Mouse (Mus musculus): ENCODE results near the gene C3ar1.
A peak's percentile ranks its signal among the peaks of the same experiment; 100 is the strongest.

Gene C3ar1

DNA sequence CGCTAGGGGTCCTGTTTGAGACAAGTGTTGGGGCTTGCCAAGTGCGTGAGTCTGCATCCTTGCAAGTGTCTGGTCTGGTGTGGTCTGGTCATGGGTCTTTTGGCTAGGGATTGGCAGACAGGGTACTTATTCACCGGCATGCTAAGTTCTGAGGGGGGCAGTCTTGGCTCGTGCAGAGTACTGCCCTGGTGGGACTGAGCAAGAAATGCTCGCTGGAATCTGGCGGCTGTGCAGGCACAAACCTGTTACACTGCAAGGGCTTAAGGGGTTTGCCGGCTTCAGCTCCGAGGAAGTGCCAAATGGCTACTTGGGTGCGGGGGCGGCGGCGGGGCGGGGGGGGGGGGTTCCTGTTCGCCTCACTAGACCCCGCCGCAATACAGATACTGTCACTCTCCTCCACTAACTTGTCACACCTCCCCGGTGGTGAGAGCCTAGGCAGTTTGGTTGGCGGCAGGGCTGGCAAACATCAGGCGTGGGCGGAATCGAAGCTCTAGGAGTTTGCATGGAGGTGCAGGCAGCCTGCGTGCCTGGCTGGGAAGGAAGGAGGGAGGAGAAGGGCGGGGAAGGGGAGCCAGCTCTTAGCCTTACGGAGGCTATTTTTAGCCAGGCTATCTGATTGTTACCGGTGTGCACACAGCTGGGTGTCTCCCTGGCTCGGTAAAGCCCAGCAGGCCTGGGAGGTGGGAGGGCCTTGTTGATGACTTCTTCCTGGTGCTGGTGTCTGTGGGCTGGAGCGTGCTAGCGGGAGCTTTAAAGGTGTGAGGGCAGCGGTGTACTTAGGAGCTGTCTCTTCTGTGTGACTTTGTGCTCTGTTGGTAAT, 29.8 kb downstream of the C3ar1 start:
- no peak for DNase-seq (ENCODE audit: low spot score)

- DNase-seq (ENCODE audit: low spot score), result no peak
Measured at GRCm38 (mm10) chr6:122825166-122825565, 30.8 kb downstream of the C3ar1 start.

DNA sequence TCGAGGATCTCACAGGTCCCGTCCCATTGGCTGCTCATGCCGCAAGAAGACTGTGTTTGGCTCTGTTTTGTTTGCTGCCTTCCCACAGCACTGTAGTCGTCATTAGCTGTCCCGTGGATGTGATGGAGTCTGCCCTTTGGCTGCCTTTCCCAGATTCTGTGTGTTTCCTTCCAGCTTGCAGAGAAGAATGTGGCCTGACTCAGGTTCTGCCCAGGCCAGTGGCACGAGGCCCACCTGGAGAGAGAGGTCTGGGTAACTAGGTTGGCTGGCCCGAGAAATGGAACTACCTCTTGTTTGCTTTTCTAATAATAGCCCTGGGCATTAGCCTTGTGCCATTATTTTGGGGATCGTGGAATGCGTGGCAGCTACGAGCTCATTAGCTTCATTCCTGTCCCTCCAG, 31.9 kb downstream of the C3ar1 start:
- DNase-seq (ENCODE audit: low spot score), result no peak

DNA sequence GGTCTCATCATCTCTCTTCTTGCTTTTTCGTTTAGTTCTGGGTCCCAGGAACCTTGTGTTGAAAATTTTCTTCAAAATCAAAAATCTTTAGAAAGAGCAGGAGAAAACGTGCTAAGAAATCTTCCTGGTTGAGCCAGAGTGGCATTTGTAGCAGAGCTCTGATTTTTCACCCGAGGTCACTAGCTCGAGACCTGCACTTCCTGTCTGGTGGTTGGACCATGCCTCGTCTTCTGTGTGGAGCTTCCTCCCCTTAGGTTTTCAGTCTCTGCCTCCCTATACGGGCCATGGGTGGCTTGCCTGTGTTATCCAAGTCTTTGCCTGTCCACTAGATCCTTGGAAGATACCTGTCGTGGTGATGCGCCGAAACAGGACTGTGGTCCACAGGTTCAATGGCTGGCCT, 34.1 kb downstream of the C3ar1 start:
- DNase-seq (ENCODE audit: low spot score), result no peak

- DNase-seq (ENCODE audit: low spot score), result no peak
Measured at GRCm38 (mm10) chr6:122820799-122821650, 34.9 kb downstream of the C3ar1 start.

- DNase-seq (ENCODE audit: low spot score), result no peak
Measured at GRCm38 (mm10) chr6:122820071-122820798, 35.7 kb downstream of the C3ar1 start.

- DNase-seq (ENCODE audit: low spot score), result no peak
Measured at GRCm38 (mm10) chr6:122819306-122820070, 36.5 kb downstream of the C3ar1 start, which contains the start of gene Foxj2. Gene Foxj2, plus strand, starts transcription at chr6:122819914.

DNA sequence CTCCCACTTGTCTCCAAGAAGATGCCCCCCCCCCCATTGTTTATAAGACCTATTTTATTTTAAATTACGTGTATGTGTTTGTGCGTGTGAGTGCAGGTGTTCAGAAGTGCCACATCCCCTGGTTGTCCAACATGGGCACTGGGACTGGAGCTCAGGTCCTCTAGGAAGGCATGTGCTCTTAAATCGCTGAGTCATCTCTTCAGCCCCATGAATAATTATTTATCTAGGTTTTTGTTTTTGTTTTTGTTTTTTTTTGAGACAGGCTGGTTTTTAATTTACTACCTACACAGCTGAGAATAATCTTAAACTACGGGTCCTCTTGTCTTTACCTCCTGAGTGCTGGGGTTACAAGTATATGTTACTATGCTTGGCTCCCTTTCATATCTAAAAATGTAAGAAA, 42.3 kb downstream of the C3ar1 start:
- no peak for DNase-seq (ENCODE audit: low spot score)

DNA sequence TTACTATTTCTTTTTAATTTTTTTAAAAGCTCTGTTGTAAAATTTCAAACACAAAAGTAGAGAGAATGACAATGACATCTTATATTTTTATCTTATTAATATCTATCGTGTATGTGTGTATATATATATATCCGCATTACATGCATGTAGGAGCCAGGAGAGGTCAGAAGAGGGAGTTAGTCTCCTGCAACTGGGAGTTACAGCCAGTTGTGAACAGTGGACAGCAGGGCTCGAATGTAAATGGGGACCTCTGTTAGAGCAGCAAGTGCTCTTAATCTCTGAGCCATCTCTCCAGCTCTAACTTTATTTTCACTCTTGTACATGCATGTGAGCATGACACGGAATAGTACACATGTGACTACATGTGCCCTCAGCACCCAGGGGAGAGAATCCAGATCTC, 43.2 kb downstream of the C3ar1 start:
- DNase-seq (ENCODE audit: low spot score), result no peak

- DNase-seq (ENCODE audit: low spot score), result no peak
Measured at GRCm38 (mm10) chr6:122811771-122812600, 44.0 kb downstream of the C3ar1 start.

DNA sequence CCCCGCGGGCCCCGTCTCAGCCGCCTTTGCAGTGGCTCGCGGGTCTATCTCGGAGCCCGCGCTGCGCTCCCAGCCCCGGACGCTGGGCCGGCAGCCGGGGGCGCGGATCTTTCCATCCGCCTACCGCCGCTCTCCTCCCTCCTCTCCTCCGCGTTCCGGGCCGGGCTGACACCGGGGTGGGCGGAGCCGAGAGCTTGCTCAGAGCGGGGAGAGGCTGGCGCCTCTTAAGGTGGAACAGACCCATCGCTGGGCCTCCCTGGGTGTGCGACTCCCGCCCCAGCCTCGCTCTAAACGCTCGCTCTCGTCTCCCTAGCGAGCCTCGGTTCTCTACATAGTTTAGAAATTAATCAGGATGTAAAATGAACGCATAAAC, 44.7 kb downstream of the C3ar1 start:
- DNase-seq (ENCODE audit: low spot score), result peak; percentile 68

DNA sequence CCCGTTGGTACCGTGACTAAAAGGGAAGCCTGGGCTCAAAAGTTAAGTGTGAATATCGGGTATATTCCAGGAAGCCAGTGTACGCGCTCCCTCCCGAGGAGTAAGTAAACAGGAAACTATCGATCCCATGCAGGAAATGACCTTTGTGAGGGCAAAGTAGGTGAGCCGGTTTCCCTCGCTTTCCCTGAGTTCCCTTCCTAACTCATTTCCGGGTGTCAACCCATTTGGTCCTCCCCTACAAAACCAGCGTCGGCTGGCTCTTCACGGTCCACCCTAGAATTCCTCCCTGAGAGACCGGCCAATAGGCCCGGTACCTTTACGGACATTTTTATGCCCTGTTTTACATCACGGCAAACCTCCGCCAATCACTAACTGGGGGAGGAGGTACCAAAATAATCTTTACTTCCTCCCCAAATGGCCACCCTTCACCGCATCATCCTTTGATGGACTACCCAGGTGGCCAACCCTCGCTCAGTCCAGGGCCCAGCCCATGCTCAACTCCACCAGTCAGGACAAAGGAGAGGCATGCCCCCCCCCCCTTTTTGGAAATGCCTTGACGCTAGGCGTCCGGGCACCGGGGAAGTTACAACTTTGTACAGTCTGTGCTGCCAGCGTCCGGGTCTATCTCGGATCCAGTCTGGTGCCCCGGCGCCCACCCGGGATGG, 45.2 kb downstream of the C3ar1 start:
- peak; percentile 95 for DNase-seq (ENCODE audit: low spot score)

- DNase-seq (ENCODE audit: low spot score), result no peak
Measured at GRCm38 (mm10) chr6:122810022-122810614, 45.8 kb downstream of the C3ar1 start.

GRCm38 (mm10) chr6:122804418-122804817, 51.5 kb downstream of the C3ar1 start:
- DNase-seq (ENCODE audit: low spot score), result peak; percentile 87

DNA sequence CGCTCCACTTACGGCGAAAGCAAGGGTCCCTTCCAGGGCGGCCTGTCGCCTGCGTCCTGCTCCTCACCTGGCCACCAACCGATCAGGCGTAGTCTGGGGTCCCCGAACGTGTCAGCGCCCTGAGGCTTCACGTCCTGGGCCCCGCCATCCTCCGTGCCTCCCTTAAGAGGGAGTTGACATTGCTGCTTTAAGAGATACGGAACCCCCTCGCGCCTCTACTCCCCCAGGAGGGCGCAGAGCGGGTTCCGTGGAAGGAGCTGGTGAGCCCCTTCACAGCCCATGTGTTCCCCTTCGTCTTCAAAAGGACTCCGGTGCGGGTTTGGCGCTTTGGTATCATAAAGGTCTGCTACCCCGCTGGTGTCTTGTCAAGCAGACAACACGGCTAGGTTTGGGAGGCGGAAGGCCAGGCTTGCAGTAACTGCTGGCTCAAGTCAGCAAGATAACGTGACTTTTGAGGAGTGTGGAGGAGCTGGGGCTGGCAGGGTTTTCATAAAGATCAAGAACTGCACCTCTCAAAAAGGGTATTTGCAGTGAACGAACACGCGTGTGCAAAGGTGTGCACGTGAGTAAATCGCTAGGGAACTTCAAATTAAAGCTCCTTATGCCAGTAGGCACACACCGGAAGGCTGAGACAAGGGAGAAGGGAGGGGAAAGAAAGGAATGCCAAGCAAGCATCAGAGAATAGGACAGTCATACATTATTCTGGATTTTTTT, 54.0 kb downstream of the C3ar1 start:
- DNase-seq (ENCODE audit: low spot score), result peak; percentile 45

- no peak for DNase-seq (ENCODE audit: low spot score)
Measured at GRCm38 (mm10) chr6:122801301-122801800, 54.6 kb downstream of the C3ar1 start, which contains the start of gene Slc2a3. Gene Slc2a3, minus strand, starts transcription at chr6:122801640.

DNA sequence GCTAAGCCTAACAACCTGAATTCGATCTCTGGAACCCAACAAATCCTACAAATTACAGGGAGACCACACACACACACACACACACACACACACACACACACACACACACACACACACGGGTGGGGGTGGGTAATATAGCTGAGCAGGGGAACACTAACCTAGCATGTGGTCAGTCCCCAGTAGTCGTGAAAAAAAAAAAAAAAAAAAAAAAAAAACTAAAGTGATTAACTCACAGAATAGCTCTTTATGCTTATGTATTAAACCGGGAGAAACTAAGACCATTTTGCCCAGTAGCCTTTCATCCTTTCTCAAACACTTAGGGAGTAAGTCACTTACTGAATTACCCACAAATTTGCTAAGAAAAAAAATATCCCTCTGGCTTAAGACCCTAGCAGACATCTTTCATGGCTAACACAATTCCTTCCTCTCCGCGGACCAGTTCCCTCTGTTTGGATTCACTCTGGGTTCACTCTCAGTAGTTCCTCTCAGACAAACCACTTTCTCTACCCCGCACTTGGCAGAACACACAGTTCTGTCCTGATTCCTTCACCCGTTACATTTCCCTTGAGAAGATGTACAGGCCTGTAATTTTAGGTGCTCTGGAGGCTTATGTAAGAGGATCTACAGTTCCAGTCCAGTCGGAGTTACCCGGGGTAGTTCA, 55.2 kb downstream of the C3ar1 start:
- DNase-seq (ENCODE audit: low spot score), result no peak
